Mouse (Mus musculus) hematopoietic stem cell, adult 5-6 weeks (primary cell): ENCODE data around the gene Nxf3. TPM values are rescaled to one million over a fixed set of nuclear protein-coding genes. Genes with fewer than 3 reads are reported as not detected.

ENCODE experiments used
- ATAC-seq, 2 experiments: fragments of 125-278 bp in 1 of 2; replicated peaks in 1 of 2; 2 replicates each; pipeline ENCODE4 v1.8.0; 2016 to 2017; ENCODE audit warnings: inconsistent platforms in 2 of 2, mild to moderate bottlenecking in 2 of 2, moderate number of reproducible peaks in 2 of 2, low read depth in 1 of 2, moderate TSS enrichment in 1 of 2; ENCODE audit not compliant: low FRiP score in 2 of 2, poor library complexity in 2 of 2, severe bottlenecking in 2 of 2, insufficient read depth in 1 of 2, low TSS enrichment in 1 of 2
- total RNA-seq: library from RNA; stranded (forward); fragments of 172-1452, 232-1000 nt; gene quantifications from 2 replicates; pipeline ENCODE4 v1.2.3, GENCODE M21; 2017

Nxf3 gene
- total RNA-seq, 1 experiment from 2014 or later, result not detected

- ATAC-seq, result peak; percentile 53 to 56
Measured at GRCm38 (mm10) chrX:136032799-136033763, 52.0 kb downstream of the Nxf3 start, which contains the start of gene Arxes1. Gene Arxes1 (plus strand): TSS chrX:136033367.

DNA sequence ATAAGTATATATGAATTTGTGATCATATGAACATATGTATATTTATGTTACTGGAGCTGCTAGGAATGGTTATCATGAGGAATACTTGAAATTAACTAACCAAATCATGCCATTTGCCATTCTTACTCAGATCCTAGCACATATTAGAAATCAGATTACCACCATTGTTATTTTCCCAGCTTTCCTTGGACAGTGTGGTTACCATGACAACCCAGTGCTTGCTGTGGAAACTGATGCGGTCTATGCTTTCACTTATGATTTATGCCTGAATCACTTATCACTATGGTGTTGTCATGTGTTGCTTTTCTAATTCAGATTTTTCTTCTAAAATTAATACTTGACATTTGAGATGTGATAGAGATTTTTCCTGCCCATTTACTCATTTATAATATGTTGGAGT is 54.7 kb downstream of the Nxf3 start:
- no peak for ATAC-seq

Other genes with a start within 250 kb of the Nxf3 start
- gene Gprasp2, start 246.2 kb downstream of the Nxf3 start, total RNA-seq, result 12.4 and 26.8 TPM in 2 replicates
- 1.4 and 4.7 TPM in 2 replicates for gene Arxes2, start 91.4 kb downstream of the Nxf3 start, total RNA-seq
- not detected in 2 replicates for gene Arxes1, start 51.9 kb downstream of the Nxf3 start, total RNA-seq
- gene Bex2, start 17.0 kb downstream of the Nxf3 start, total RNA-seq, result 1.2 and 3.5 TPM in 2 replicates
- 17.6 and 26.4 TPM in 2 replicates for gene Bex4, start 53.7 kb upstream of the Nxf3 start, total RNA-seq
- gene Tceal8, start 87.1 kb upstream of the Nxf3 start, total RNA-seq, result 90.9 and 95.8 TPM in 2 replicates
- gene Tceal5, start 118.6 kb upstream of the Nxf3 start, total RNA-seq, result 1.6 and 10.1 TPM in 2 replicates
- gene Tceal7, start 129.5 kb upstream of the Nxf3 start, total RNA-seq, result not detected in 2 replicates
- 35.0 and 39.9 TPM in 2 replicates for gene Bex1, start 130.3 kb upstream of the Nxf3 start, total RNA-seq
- gene Tceal9, start 159.8 kb upstream of the Nxf3 start, total RNA-seq, result 262 and 339 TPM in 2 replicates
- gene Bex3, start 185.0 kb upstream of the Nxf3 start, total RNA-seq, result 162 and 194 TPM in 2 replicates